Mouse (Mus musculus): ENCODE results near the gene Hnrnpa0.

The Hnrnpa0 gene

DNA sequence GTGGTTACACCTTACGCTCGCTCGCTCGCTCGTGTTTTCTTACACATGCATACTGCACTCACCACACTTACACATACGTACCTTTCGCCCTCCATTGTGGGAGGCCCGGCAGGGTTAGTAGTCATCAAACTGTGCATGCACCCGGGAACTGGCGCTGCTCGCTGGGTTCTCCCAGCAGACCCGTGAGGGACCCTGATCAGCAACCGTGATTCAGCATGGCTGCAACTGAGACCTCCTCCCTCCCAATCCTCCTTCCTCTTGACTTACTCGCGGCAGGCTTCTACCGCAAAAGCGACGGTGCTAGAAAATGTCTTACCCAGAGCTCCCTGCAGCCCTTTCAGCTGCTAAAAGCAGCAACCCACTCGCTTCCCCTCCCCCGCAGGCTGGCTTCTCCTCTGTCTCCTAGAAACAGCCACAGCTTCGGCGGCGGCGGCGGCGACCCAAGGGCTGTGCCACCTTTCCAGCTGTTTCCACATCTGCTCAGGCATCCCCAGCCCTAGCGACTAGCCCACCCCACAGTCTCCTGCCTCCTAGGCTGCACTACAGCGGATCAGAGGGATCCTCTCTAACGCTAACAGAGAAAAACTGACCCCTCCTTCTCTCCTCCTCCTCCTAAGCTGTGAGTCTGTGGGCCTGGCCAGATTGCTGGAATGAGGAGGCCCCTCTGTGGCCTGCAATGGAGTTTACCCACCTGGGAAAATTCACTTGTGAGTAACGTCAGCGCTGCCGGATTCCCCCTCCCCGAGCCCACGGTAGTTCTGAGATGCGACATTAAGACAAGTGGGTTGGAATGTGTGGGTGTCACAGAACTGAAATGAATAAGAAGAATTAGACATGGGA, 15.1 kb downstream of the Hnrnpa0 start, which contains the start of gene Klhl3:
Gene Klhl3 (minus strand): TSS at position 532 of the 840 bp plus-strand sequence.
- CTCF ChIA-PET = interaction anchor here in 2 of 4 experiments (0.5 to 1.9 kb wide), 5 partner anchors 10 to 101 kb away, joined by 3 to 8 read pairs (median 4); no protein-coding TSS in a partner anchor
- POLR2A ChIA-PET = interaction anchor here in 3 of 4 experiments (0.7 to 8.7 kb wide), 5 partner anchors 12 to 289 kb away, joined by 3 to 88 read pairs (median 5); partner anchors contain the start of gene Hnrnpa0 (in 2 of the 3)

DNA sequence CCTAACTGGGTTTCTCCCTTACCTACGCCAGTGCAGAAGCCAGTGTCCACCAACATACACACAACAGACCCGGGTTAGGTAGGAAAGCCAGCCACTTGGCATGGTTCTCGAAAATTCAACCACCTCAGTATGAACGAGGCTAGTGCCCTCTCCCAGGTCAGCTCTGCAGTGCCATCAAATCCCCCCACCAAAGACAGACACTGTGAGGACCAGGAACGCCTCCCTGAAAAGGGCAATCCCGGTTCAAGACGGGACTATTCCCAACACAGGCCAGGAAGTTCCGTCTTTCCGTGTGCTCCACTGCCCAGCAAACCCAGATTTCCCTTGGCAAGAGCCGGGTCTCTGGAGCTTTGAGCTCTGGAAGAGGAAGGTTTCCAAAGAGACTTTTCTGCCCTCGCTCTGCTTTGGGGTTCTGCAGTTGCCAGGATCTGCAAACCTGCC, 15.7 kb downstream of the Hnrnpa0 start:
- ChIA-PET CTCF (interaction anchor here in 2 of 4 experiments (0.5 to 1.9 kb wide), 4 partner anchors 9 to 100 kb away, joined by 3 to 8 read pairs (median 4); no protein-coding TSS in a partner anchor), POLR2A (interaction anchor here (0.6 to 8.7 kb wide), 8 partner anchors 12 to 290 kb away, joined by 3 to 88 read pairs (median 3); partner anchors contain the start of gene Hnrnpa0 (in 3 of the 4))

DNA sequence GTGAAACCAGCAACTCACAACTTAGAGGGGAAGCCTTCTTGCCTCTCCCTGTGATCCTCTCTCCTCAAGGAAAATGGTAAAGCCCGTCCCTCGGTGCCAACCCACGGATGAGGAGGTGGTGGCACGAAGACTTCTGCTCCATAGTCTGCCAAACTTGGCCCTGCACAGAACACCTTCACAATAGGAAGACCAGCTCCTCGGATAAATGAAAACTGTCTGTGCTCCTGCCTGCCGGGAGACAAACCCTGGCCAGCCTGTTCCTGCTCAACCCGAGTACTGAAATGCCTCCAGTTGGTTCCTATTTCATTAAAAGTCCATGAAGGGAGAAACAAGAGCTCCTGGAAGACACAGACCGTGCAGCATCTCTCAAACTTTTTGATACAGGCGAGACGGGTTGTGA, 16.2 kb downstream of the Hnrnpa0 start:
- ChIA-PET CTCF (interaction anchor here in 1 of 4 experiments (1.9 kb wide), 1 partner anchor 14 kb away, joined by 5 read pairs; no protein-coding TSS in a partner anchor), POLR2A (interaction anchor here in 3 of 4 experiments (0.6 to 8.7 kb wide), 8 partner anchors 13 to 80 kb away, joined by 3 to 88 read pairs (median 3); partner anchors contain the start of gene Hnrnpa0 (in 3 of the 3))

GRCm38 (mm10) chr13:58111306-58111705, 17.1 kb downstream of the Hnrnpa0 start:
- POLR2A ChIA-PET = interaction anchor here in 3 of 4 experiments (1.2 to 8.7 kb wide), 4 partner anchors 17 to 79 kb away, joined by 3 to 88 read pairs (median 3); partner anchors contain the start of gene Hnrnpa0 (in 3 of the 3)
- CTCF ChIA-PET = no interaction called here

GRCm38 (mm10) chr13:58090643-58091042, 37.7 kb downstream of the Hnrnpa0 start:
- ChIA-PET POLR2A (no interaction called here), CTCF (interaction anchor here in 1 of 4 experiments (1.0 to 1.4 kb wide), 2 partner anchors 24 to 45 kb away, joined by 4 read pairs; no protein-coding TSS in a partner anchor)

- POLR2A ChIA-PET = no interaction called here
- CTCF ChIA-PET = no interaction called here
Measured at GRCm38 (mm10) chr13:58084396-58084795, 44.0 kb downstream of the Hnrnpa0 start.

DNA sequence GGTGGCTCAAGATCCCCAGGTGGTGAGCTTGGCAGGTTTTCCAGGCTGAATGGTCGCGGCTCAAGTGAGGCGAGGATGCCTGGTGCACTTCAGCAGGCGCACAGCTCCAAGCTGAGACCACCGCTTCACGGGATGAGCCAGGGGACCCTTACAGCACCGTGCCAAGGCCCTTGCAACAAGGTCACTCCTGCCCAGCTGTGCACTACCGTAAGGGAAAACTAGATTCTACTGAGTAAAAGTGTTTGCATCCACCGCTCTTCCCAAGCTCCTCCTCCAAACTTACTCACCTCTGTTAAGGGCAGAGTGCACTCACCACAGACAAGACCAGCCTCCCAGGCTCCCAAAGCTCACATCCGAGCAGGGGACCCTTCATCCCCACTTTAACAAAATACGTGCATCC, 44.8 kb downstream of the Hnrnpa0 start:
- CTCF ChIA-PET = interaction anchor here in 1 of 4 experiments (0.6 to 0.9 kb wide), 2 partner anchors 13 to 30 kb away, joined by 3 read pairs; no protein-coding TSS in a partner anchor
- POLR2A ChIA-PET = interaction anchor here in 1 of 4 experiments (0.7 kb wide), 1 partner anchor 478 kb away, joined by 3 read pairs; no protein-coding TSS in a partner anchor

GRCm38 (mm10) chr13:58083048-58083447, 45.3 kb downstream of the Hnrnpa0 start:
- POLR2A ChIA-PET = interaction anchor here in 1 of 4 experiments (0.7 kb wide), 1 partner anchor 479 kb away, joined by 3 read pairs; no protein-coding TSS in a partner anchor
- CTCF ChIA-PET = interaction anchor here in 1 of 4 experiments (0.6 to 0.9 kb wide), 2 partner anchors 13 to 29 kb away, joined by 3 read pairs; no protein-coding TSS in a partner anchor

GRCm38 (mm10) chr13:58078361-58078760, 50.0 kb downstream of the Hnrnpa0 start:
- ChIA-PET POLR2A (interaction anchor here in 1 of 4 experiments (0.6 to 1.7 kb wide), 2 partner anchors 51 to 71 kb away, joined by 3 to 4 read pairs; no protein-coding TSS in a partner anchor), CTCF (interaction anchor here in 1 of 4 experiments (0.8 kb wide), 1 partner anchor 46 kb away, joined by 3 read pairs; no protein-coding TSS in a partner anchor)
